Mouse (Mus musculus): Measurements from ENCODE around the gene Iqcg.

- TF ChIP-seq CTCF (conservative IDR thresholded peaks at IDR 0.05; ENCODE audit: low read length) (no peak), POU5F1 (IDR thresholded peaks at IDR 0.05; ENCODE audit: borderline replicate concordance, low read length) (no peak), NANOG (IDR thresholded peaks at IDR 0.05; ENCODE audit: borderline replicate concordance, low read length) (no peak)
Measured at GRCm38 (mm10) chr16:32980227-32980626, 75.8 kb downstream of the Iqcg start.
